Mouse (Mus musculus) right cerebral cortex, postnatal 14 days (tissue): ENCODE measurements at regions not wholly inside any gene's neighbourhood (a gene's known extent, or its start where the extent isn't known, plus 50 kb on each side); places are given as distances from the start of the nearest gene placed in this dataset.
"Not testable (repeated sequence)": the region's sequence is repeated elsewhere in the genome, so short reads cannot be mapped to it uniquely, and the experiment has no call there.

ENCODE experiments used
- DNase-seq: peaks from one replicate; pipeline ENCODE4 v3.0.0; 2022

DNA sequence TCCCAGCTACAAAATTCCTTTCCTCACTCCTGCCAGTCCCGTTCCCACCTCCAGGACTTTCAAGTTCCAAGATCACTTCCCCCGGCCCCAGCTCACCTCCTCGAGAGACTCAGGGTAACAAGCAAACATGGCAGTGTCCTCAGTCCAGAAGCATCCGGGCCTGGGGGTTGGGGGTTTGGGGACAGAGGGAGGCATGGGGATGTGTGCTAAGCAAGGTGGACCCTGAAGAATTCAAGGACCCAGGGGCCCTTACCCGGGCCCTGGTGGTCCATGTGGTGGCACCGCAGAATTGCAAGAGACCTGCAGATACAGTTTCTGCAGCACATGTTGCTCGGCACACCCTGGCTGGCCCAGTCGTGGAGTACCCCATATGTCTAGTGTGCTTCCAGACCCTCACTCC, 269.9 kb upstream of the Ube2e3 start:
- no peak for DNase-seq

DNA sequence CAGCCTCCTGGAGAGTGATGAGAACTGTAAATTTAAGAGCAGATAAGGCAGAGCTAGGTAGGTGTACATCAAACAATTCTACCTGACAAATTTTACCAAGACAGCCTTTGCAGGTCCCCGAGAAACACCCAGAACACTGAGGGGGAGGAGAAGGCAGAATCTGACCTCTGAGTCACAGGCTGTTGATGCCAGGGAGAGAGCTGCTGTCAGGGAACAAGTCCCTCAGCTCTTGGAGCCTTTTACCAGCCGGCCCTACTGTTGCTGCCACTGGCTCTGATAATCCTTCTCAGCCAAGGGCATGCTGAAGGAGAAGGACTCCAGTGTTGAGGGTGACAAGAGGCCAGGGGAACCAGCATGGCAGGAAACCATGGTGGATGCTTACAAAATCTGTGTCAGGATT, 271.7 kb upstream of the Ube2e3 start:
- no peak for DNase-seq

DNA sequence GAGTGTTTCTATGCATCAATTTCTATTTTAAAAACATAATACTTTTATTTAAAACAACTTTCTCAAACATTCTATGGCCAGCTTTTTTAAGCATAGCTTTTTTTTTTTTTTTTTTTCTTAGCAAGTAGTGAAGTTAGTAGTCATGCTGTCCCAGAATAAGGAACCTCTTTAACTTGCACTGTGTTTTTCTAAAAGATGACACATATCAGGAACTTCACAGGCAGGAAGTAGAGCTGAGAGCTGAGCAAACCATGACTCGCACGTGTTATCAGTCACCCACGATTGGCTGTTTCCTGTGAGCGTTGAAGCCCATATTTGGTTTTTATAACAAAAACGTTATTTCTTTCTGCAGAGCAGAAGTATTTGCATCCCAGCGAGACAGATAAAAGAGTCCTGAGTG, 287.9 kb upstream of the Ube2e3 start:
- DNase-seq: no peak

DNA sequence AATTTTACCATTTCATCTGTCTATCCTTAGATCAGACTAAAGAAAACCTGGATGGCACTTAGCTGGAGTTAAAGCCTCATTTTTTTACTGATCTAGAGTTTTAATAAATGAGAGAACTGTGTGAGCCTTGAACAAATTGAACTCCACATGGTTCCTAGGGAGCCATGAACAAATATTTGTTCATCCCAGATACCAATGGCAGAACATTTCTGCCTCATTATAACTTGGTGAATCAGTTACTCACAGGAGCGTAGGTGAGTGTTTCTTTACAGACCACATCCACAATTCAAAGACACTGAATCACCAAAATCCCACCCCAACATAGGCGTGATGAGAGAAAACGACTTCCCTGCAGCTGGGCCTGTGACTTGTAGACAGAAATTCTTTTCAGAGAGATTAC, 295.4 kb upstream of the Ube2e3 start:
- DNase-seq: no peak

DNA sequence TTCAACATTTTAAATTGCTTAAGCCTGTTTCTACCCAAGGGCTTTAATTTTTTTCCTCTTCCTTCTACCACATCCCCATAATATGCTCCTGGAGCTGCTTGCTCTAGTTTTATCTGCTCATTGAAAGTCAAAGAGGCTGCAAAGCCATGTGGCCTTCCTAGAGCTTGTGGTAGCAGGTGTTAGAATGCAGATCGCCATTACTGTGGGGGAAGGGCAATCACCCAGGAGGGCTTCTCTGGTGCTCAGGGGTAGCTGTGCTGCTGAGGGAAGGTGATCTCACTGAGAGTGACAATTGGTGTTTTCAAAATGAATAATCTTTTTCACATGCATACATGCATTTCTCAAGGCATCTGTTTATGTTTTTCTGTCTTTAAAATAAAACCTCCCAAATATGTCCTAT, 309.8 kb upstream of the Ube2e3 start:
- no peak for DNase-seq

DNA sequence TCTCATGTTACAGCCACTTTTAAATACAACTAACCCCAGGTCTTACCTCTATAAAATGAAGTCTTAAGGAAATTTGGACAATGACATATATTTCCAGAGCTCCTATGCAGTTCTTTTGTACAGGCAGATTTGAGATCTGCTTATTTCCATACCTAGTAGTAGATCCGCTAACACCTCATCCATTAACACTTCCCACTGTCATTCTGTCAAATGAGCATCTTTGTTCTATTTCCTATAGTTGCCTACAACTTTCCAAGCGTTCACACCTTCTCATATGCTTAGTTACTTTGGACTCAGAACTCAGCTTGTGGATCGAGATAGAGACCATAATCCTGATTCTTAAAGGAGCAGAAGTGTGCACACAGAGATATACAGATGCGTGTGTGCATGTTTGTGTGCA, 316.8 kb upstream of the Ube2e3 start:
- DNase-seq: no peak

DNA sequence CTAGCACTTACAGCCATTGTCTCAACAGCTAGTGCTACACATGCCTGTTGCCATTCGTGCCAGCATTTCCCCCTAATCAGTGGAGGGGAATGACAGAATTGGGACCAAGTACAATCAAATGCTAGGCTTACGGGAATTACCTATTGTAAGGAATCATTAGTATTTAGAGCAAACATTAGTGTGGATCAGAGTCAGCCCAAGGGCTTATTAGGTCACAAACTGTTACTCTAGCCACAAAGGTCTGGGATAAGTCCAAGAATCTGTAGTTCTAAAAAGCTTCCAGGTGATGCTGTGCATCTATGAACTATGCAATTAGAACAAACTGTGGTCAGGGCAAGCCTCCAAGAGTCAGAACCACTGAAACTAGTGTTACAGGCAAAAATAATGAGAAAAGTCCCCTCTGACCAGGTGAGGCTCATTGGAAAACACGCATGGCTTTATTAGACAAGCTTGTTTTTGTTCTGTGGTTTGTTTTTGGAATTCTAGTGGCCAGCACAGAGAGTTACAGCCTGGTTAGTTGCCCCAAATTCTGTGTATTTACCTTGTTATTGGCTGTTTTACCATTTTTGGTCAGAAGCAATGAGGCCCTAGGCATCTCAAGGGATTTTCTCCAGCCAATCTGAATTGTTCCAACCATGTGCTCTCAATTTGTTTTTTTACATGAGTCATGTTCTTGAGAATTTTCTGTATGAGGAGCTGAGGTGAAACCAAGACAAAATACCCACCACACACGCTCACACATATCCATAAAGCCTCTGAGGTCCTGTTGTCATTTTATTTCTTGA, 319.0 kb upstream of the Ube2e3 start:
- DNase-seq: no peak

DNA sequence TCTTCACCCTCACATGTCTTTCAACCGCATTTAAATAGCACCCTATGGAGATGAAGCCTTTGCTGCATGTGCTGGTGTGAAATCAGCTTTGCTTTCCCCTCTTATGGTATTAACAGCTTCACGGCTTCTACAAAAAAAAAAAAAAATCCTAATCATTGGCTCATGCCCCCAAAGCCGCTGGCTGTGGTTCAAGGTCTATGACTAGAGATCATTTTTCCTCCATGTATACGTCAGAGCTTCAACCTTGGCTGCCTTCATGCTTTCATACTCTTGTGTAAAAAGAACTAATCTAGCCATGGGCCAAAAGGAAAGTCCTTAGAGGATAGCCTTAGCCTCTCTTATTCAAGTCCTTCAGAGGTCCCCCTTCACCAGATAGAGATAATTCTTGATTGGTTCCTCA, 320.6 kb upstream of the Ube2e3 start:
- DNase-seq: no peak

DNA sequence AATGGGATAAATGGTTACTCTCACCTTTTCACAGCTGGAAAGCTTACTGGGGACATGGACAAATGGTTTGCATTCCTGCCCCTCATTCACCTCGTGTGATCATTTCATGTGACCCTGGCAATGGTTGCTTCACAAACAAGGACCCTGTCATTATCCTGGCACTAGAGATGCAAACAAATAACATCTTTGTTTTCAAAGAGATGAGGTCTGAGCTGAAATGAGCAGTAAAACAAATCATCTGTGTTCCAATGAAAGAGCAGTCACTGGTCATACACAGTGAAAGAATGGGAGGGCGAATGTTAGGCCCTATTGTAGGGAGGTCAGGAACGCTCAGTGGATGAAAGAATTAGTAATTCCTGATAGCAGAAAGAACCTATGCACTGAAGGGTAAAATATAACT, 327.5 kb upstream of the Ube2e3 start:
- no peak for DNase-seq

DNA sequence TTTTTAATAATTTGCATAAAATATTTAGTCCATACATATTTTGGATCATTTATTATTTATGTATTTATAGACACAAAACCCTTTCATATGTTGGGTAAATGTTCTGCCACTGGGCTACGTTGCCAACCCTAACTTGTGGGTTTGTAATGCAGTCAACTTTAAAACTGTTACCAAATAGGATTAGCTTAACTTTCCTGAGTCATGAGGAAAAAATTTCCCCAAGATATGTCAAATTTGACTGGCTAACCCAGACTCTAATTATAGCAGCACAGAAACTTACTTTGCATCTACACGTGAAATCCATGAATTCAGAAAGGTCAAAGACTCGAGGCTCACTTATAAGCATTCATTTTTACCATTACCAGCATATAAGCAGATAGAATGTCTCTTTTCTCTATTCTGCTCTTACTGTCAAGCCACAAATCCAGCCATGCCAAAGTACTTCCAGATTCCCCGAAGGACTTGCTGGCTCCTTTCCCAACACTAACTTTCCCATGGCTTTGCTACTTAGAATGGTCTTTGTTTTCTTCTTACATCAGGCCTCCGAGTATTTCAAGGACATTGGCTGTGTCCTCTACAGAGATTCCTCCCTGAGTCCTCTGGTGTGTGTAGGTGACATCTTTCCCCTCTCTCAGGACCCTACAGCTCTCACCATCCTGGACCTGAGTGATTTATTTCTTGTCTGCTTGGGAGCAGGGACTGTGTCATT, 328.2 kb upstream of the Ube2e3 start:
- DNase-seq: no peak

DNA sequence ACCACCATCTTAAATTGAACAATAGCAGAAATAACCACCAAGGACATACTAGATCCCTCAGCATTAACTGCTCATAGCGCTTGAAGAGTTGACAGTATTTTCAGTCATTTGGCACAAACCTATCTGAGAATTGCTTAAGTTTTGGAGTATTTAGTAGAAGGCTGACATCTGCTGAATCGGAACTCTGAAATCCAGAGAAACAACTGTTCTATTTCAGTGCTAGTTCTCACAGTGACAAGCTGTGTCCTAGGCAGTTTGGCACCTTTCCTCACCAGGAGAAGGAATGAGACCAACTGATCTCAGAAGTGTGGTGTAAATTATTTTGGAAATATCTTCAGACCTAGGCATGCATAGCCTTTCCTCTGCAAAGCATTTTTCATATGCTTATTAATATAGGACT, 330.4 kb upstream of the Ube2e3 start:
- no peak for DNase-seq

DNA sequence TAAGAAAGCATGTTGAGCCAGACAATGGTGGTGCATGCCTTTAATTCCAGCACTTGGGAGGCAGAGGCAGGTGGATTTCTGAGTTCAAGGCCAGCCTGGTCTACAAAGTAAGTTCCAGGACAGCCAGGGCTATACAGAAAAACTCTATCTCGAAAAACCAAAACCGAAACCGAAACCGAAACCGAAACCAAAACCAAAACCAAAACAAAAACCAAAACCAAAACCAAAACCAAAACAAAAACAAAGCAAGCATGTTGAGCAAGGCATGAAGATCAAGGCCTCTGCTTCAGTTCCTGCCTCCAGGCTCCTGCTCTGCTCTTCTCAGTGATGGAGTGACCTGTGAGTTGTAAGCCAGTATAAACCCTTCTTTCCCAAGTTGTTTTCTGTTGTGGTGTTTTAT, 334.0 kb upstream of the Ube2e3 start:
- DNase-seq: not testable (repeated sequence)

DNA sequence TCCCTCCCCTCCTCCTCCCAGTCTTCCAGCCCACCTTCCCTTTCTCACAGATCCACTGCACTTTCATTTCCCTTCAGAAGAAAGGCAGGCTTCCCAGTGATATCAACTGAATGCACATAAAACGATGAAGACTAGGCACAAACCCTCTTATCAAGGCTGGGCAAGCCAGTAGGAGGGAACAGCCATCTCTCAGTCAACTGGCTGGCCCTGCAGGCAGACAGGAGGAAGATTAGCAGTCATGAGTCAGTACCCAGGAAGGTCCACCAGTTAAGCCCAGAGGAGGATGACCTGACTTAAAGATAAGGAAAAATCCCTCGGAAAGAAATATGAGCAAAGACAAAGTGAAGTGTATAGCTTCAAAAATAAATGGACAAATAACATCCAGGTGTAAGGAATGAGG, 337.4 kb upstream of the Ube2e3 start:
- DNase-seq: no peak

DNA sequence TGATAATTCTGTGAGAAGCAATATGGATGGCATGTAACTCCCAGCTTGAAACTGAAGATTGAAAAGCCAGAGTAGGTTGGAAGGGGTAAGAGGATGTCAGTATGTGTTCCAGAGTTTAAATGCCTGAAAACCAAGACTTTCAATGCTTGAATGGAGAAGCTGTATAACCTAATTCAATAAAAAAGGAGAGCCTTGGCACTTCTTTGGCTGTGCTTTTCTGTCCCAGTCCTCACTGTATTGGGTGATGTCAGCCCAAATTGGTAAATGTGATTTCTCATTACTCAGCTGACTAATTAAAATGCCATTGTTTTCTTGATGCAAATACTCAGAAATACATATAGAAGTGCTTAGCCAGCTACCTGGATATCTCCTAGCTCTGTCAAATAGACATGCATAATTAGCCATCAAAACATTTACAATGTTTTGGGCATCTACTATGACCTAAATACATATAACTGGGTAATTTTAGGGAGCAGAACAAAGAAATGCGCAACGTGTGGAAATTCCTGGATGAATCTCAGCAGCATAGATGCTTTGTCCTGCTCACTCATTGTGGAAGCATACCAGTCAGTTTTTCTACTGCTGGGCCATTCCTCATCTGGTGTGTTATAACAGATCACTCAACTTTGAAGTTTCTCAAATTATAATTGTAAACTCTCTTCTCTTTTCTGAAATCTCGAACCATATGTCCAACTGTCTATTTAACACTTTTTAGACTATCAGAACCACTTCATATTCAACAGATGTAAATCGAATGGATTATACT, 347.5 kb upstream of the Ube2e3 start:
- DNase-seq: no peak

DNA sequence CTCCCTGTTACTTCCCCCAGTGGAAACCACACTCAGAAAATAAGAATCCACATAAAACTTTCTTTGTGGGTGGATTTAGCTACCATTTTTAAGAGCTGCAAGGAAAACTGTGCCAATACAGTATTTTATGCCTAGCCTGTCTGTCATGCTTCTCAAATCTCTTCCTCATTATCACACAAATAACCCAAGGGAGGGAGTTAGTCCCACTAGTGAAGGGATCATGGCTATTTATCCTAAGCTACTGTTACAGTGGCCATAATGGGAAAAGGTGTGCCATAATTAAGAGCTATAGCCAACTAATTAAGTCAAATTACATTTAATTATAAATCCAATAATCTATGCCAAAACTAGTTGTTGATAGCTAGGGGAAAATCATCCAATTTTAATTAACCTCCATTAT, 374.8 kb upstream of the Ube2e3 start:
- DNase-seq: no peak

DNA sequence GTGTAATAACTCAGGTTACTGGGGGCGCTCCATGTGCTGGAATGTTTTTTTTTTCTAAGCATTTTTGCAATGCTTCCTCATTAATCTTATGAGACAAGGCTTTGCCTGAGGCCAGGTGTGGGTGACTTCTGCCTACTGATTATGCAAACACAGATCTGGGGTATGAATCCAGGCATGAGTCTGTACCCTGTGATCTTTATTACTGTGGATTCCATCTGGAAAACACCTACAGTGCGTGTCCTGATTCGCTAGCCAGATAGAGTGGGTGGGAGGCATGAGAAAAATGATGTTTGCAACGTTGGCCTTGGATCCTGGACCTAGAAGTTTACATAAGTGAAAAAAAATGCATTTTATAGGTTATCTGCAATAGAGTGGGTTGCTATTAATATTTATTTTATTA, 387.9 kb upstream of the Ube2e3 start:
- DNase-seq: no peak

DNA sequence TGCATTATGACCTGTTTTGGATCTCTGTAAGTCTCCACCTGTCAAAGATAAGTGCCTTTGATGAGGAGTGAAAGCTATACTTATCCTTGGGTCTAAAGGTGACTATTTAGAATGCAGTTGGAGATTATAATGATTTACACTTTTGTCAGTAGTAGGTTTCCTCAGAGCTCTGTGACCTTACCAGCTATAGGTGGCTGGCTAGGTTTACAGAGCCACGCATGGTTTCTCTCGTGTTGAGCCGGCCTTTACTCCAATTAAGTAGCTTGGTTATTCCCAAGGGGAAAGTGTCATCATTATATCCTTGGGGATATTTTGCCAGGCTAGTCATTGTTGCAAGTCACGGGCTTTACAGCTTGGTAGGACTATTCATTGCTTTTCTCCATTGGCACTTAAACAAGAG, 408.5 kb upstream of the Ube2e3 start:
- no peak for DNase-seq

DNA sequence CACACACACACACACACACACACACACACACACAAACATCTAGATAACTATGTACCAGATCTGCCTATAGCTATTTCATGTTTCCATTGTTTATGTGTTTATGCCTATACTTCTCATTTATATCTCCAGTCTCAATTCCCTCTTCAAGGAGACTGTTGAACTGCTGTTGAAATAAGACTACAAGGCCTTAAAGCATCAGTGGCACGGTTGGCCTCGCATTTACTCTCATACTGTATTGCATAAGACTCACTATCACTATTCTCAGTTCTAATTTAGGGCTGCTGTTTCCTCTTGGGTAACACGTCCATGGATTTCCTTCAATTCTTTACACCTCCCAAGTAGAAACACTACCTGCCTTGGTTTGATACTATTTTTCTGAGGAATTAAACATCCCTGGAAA, 414.5 kb upstream of the Ube2e3 start:
- no peak for DNase-seq

DNA sequence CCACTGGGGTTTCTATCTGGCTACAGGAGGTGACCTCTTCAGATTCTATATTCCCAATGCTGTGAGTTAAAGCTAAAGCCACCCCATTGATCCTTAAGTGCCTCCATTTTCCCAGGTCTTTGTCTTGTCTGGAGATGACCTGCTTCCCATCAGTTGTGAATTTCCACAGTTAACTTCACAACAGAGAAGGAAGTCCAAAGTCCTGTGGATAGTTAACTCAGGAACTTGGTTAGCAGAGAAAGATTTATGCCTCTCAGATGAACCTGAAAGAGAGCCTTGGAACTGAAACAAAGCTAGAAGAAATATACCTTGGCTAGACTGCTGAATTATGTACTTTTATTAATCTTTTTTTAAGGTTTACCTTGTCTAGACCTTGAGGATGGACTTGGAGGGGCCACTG, 431.1 kb upstream of the Ube2e3 start:
- DNase-seq: no peak

DNA sequence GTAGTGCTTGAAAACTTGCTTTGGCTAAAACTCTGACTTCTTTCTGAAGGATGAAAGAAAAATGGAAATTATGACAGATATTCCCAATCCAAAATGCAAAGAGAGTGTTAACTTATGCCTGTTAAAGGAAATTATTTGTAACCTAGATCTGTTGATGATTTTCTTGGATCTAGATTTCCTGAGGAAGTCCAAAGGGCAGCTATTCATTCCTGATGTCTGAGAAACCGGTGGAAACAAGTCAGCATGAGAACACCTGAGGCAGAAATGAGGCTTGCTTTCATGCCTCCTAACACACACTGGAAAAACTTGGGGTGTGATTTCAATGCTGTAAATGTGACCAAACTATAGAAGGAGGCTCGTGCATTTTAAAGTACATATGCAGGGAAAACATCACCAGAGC, 432.9 kb upstream of the Ube2e3 start:
- DNase-seq: no peak

DNA sequence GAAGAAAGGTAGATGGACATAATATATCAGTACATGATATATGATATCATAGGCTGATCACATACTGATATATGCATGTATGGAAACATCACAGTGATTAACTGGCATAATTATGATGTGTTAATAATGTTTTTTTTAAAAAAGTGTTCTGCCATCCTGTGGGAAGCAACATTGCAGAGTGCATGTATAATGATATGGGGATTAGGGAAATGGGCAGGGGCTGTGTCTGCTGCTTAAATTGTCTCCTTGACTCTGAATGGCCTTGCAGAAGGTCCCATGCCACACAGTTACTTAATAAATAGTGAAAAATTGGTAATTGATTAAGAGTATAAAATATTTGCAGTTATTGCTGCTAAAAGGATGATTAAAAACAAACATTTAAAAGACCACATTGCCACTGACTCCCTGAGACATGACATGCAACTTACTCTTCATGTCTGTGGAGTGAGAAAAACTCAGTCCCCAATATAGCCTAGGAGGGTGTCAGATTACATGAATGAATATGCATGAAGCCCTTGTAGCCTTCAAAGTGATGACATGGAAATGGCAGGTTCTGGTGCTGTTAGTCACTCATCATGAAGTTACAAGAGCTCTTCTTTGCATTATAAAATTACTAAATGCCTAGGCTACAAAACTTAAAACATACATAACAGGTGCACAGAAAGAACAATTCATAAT, 440.1 kb upstream of the Ube2e3 start:
- no peak for DNase-seq

DNA sequence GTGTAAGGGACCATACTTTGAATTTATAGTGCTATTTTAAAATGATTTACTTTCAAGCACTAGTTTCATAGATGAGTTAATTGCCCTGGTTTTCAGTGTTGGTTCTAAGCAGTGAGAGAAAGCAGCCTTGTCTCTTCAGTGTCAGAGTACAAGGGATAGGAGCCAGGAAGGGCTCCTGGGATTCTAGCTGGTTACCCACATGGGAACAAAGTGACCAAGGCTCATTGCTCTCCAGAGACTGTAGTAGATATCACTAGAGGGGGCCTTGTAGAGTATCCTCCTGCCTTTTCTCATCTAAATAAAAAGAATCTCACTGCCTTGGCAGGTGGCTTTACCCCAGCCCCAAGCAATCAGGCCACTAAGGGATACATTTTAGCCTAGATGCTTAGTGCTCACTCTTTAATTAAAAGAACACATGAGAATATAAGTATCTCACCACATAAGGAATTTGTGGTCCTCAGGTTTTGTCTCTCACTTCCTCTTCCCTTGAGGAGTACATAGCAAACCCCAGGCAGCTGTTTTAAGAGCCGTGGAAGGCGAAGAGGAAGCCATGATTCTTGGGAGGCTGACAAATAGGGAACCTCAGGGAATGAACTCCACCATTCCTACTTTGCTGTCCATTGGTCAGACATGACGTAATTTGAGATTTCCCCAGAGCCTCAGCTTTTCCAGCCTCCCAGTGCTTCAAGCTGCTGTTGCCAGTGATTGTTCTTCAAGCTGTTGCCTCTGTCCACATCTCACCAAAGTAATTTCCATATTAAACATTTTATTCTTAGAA, 449.2 kb upstream of the Ube2e3 start:
- DNase-seq: no peak
